Mouse (Mus musculus) testis, postnatal 10 days (tissue): ENCODE data around the gene Duxbl3.
"Not testable (repeated sequence)": the region's sequence is repeated elsewhere in the genome, so short reads cannot be mapped to it uniquely, and the experiment has no call there.

Experiments used
- DNase-seq: peaks from one replicate; pipeline ENCODE4 v3.0.0; 2021; ENCODE audit warnings: low spot score

The Duxbl3 gene

GRCm38 (mm10) chr14:26257756-26258617 lies at the start of gene Duxbl3:
Duxbl3 (plus strand) TSS chr14:26257962.
- not testable (repeated sequence) for DNase-seq

GRCm38 (mm10) chr14:26216233-26217000 lies 41.3 kb upstream of the Duxbl3 start:
- not testable (repeated sequence) for DNase-seq

DNA sequence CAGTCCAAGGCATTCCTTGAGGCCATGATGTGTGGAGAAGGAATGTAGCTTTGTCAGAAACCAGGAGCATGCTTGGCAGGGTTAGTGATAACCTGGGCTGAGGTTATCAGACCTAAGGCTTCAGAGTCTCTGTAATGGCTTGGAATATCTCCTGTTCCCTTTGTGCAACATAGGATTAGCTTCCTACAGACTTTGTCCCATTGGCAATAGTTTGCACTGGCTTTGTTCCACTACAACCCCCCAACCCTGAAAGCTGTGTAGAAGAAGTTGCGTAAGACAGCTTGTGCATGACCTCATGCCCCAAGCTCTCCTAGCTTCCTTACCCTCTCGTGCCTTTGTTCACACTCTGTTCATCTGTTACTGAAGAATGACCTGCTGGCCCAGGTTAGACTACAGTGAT lies 20.6 kb upstream of the Duxbl3 start:
- not testable (repeated sequence) for DNase-seq

DNA sequence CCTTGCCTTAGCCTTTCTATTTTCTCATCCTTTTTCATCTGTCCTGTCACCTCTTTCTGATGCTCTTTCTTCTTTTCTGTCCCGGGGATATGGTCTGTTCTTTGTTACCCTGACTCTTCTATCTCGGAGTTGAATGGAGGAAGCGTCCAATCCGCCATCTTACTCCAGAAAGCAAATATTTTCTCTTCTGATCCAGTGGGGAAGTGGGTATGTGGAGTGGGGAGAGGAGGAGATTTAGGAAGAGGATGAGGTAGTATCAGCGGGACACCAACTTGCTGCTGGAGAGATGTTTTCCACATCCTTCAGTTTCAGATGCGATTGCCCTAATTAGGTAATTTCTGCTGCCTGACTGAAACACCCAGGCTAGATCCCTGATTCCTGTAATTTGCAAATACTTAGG lies 967 bp downstream of the Duxbl3 start:
- not testable (repeated sequence) for DNase-seq

- DNase-seq = not testable (repeated sequence)
Measured at GRCm38 (mm10) chr14:26286737-26287136, 29.0 kb downstream of the Duxbl3 start.

DNA sequence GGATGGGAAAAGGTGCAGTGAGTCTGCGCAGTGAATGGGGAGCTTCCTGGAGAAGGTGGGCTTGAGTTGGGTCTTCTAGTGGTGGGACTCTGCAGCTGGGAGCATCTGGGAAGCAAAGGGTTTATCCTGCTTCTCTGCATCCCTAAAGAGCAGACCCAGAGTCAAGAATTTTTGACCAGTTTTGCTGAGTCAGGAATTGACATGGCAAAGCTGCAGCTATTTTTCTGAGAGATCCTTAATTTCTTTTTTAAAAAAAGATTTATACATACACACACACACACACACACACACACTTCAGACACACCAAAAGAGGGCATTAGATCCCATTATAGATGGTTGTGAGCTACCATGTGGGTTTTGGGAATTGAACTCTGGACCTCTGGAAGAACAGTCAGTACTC lies 36.1 kb downstream of the Duxbl3 start:
- no peak for DNase-seq

DNA sequence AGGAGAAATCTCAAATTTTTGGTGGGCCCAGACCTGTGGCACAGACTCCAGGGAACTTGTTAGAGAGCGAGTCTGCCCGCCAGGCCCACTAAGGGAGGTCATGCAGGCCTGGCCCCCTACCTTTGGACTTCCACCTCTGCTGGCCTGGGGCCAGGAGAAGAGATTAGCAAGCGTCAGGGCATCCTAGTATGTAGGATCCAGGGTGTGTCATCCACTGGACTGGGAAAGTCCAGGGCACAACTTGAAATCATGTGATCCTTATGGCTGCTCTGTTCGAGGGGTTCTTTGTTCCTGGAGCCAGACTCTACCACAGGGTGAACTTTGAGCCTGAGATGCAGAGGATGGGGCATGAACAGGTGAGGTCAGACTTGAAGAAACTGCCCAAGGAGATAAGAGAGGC lies 39.3 kb downstream of the Duxbl3 start:
- no peak for DNase-seq

DNA sequence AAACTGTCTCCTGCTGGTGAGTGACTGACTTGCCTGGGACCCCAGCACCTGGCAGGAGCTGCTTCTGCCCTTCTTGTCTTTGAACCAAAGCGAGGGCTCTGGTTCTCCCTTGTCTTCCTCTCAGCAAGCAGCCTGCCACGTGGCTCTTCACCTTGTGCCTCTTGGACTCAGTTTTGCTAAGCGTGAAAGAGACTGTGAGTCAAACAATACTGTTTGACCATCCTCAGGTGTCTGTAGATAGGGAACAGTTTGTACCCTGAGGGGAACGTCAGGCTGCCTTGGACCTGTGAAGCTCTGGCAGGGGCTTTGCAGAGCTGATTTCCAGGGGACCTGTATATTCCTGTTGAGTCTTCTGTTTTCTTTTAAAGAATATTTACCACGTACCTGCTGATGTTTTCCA lies 39.7 kb downstream of the Duxbl3 start:
- DNase-seq = no peak

DNA sequence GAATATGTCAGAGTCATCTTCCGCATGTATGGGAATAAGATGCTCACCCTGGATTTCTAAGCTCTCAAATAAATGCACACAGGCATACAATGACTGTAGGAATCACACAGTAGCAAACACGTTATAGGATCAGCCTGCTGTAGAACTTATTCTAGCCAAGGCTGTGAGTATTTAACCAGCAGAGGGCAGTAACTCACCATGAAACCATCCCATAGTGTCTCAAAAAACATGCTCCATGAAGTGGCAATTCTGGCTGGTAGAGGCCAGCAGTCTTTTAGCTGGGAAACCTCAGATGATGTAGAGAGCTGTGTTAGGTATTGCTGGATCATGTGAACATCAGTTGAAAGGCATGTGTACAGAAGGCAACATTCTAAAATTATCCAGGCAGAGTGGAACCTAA lies 45.3 kb downstream of the Duxbl3 start:
- no peak for DNase-seq

DNA sequence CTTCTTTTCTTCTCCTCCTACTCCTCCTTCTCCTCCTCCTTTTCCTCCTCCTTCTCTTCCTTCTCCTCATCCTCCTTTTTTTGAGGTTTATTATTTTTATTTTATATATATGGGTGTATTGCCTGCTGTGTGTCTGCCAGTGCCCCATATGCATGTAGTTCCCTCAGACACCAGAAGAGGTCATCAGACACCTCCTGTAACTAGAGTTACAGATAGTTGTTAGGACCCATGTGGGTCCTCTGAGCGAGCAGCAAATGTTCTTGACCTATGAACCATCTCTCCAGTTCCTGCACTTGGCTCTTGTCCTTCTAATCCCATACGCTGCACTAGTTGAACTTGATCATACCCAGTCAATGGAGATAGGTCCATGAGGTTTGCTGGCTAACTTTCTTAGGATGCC lies 48.3 kb downstream of the Duxbl3 start:
- DNase-seq = peak; percentile 61

GRCm38 (mm10) chr14:26308813-26309212 lies 51.1 kb downstream of the Duxbl3 start:
- DNase-seq = no peak

DNA sequence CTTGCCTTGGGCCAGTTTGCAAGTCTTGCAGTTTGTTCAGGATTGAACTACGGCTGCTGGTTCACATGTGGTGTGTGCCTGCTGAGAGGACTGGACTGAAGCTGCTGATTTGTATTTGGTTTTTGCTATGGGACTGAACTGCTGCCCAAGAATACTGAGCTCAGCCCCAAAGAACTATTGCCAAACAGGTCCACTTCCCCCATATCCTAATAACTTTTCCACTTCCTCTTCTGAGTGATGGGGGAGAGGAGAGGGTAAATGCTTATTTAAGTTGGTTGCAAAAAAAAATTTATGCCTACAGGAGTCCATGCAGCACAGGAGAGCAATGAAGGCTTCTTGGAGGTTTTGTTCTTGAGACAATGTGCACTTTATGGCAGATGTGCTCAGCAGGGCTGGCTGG lies 51.7 kb downstream of the Duxbl3 start:
- no peak for DNase-seq

DNA sequence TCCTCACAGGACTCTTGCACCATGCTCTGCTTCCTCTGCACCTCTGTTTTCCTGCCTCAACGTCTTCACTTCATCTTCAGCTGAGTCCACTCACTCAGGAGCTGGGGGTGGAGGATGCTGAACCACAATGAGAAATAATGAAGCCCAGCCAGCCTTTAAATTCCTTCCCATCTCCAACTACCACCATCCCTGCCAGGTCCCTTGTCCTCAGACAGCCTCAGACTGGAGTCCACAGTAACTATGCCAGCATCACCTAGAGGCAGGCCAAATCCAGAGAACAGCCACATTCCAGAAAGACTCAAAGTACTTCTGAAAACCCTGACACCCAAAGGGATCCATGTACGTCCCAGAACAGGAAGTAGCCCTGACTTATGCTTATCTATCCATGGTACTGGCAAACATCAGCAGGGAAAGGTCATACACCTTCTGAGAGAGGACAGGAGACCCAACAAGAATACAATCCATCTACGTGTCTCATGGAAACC lies 58.5 kb downstream of the Duxbl3 start:
- DNase-seq = no peak
